Mouse (Mus musculus): Measurements from ENCODE around the gene Thpo. TPM values are rescaled to one million over a fixed set of nuclear protein-coding genes. Genes with fewer than 3 reads are reported as not detected.

Thpo gene
- polyA plus RNA-seq, 1 experiment, result not detected

DNA sequence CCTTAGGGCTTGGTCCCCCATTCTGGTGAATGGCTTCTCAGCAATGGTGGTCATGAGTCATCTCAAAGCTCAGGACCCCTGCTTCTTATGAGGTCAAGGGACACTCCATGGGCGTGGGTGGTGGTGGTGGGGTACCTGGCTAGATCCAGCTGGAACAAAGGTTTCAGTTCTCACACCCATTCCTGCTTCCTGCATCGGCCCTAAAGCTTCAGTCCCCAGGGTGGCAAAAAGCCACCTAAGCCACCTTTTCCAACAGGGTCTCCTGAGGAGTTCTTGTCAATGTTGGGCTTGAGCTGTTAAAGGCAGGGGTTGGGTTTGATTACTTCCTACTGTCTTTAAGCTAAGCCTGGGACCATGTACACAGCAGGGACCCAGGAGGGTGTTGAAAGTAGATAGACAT lies 19.1 kb downstream of the Thpo start:
- TF ChIP-seq GATA1 (IDR thresholded peaks at IDR 0.05; ENCODE audit: low read length), result no peak

DNA sequence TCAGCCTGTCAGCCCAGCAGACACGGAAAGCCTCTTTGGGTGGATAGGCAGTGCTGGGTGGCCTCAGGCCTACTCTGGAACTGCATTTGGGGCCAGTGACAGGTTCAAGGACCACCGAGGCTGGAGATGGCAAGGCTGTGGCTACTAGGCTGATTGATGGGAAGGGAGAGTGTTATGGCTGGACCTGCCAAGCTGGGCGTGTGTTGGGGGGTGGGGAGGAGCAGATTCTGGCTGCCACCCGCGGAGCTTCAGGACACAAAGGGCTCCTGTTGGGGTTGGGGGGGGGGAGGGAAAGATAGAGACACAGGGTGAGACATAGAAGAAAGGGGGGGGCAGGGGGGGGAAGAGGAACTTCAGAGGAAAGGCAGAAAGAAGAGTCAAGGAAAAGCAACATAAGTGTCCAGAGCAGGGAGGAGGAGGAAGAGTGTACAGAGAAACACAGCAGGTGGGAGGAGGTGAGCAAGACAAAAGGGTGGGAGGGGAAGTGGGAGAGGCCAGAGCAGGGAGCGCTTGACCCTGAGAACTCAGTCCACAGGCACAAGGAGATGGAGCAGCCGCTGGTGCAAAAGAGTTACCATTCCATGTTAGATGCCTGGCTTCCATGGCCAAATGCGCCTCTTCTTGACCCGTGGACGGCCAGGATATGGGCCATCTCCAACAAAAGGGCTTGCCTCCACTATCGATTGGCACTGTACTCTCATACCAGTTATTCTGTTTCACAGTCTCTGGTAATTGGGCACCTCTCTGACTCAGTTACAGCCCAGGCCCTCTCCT lies 19.8 kb downstream of the Thpo start:
- no peak for TF ChIP-seq GATA1 (IDR thresholded peaks at IDR 0.05; ENCODE audit: low read length)

GRCm38 (mm10) chr16:20712889-20713288 lies 21.4 kb downstream of the Thpo start:
- peak; percentile 22 for TF ChIP-seq GATA1 (IDR thresholded peaks at IDR 0.05; ENCODE audit: low read length)

DNA sequence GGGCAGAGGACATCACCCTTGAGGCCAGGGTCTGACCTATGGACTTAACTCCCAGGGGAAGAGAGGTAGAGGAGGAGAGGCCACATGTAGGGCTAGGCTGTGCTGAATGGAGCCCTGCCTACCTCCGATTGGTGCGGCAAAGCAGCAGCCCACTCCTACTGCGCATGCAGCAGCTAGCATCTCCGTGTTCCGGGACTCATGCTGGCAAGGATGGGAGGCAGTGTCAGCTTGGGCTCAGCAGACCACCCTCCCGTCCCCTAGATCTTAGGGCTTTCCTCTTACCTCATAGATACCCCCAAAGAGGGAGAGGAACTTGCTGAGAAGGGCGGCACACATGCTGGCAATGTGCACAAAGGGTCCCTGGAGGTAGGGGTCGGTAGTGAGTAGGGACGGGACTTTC lies 22.1 kb downstream of the Thpo start:
- TF ChIP-seq GATA1 (IDR thresholded peaks at IDR 0.05; ENCODE audit: low read length), result no peak

GRCm38 (mm10) chr16:20710810-20711209 lies 23.5 kb downstream of the Thpo start:
- TF ChIP-seq GATA1 (IDR thresholded peaks at IDR 0.05; ENCODE audit: low read length), result no peak

GRCm38 (mm10) chr16:20710370-20710769 lies 23.9 kb downstream of the Thpo start:
- no peak for TF ChIP-seq GATA1 (IDR thresholded peaks at IDR 0.05; ENCODE audit: low read length)

- TF ChIP-seq GATA1 (IDR thresholded peaks at IDR 0.05; ENCODE audit: low read length), result no peak
Measured at GRCm38 (mm10) chr16:20708939-20709734, 25.2 kb downstream of the Thpo start.

GRCm38 (mm10) chr16:20708220-20708938 lies 25.9 kb downstream of the Thpo start:
- no peak for TF ChIP-seq GATA1 (IDR thresholded peaks at IDR 0.05; ENCODE audit: low read length)

GRCm38 (mm10) chr16:20706407-20707055 lies 27.8 kb downstream of the Thpo start:
- TF ChIP-seq GATA1 (IDR thresholded peaks at IDR 0.05; ENCODE audit: low read length), result peak; percentile 61

- TF ChIP-seq GATA1 (IDR thresholded peaks at IDR 0.05; ENCODE audit: low read length), result no peak
Measured at GRCm38 (mm10) chr16:20705786-20706185, 28.5 kb downstream of the Thpo start.

GRCm38 (mm10) chr16:20703699-20704400 lies 30.5 kb downstream of the Thpo start:
- TF ChIP-seq GATA1 (IDR thresholded peaks at IDR 0.05; ENCODE audit: low read length), result peak; percentile 69

DNA sequence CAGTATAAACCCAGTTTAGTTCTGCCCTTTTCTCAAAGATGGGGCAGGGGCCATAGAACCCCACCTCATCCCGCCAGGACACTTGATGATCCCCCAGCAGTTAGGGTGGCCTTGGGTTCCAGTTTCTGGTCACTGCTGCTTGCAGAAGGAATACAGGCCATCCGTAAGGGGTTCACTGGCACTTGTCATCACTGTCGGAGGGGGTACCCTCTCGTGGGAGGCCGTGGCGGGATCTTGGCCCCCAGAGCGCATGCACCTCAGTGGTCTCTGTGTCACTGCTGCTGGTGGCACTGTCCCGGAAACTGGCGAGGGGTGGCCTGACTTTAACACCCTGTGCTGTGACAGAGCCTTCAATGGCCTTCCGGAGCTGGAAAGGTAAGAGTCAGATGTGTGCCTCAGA lies 31.2 kb downstream of the Thpo start:
- TF ChIP-seq GATA1 (IDR thresholded peaks at IDR 0.05; ENCODE audit: low read length), result no peak

DNA sequence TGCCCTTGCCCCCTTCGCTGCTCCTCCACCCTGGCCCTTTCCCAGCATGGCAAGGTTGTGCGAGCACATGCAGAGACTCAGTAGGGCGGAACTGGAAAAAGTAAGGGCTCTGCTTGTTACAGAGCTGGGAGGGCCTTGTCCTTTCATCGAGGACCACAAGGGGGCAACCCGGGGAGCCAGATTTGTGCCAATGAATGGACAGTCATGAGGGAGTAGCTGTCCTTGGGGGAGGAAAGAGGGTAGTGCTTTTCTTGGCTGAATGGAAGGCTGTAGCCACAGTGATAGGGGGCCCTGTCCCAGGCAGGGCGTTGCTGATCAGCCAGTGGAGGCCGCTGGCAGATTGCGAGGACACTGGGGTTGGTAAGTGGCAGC lies 31.8 kb downstream of the Thpo start:
- no peak for TF ChIP-seq GATA1 (IDR thresholded peaks at IDR 0.05; ENCODE audit: low read length)

- TF ChIP-seq GATA1 (IDR thresholded peaks at IDR 0.05; ENCODE audit: low read length), result no peak
Measured at GRCm38 (mm10) chr16:20701729-20702521, 32.4 kb downstream of the Thpo start.

Measured in G1E-ER4 (cell line).